Mouse (Mus musculus): ENCODE data around the gene Eif3k.
A peak's percentile ranks its signal among the peaks of the same experiment; 100 is the strongest.
"Not testable (repeated sequence)": the region's sequence is repeated elsewhere in the genome, so short reads cannot be mapped to it uniquely, and the experiment has no call there.

Gene Eif3k

GRCm38 (mm10) chr7:28985207-28985606, 3.5 kb upstream of the Eif3k start:
- DNase-seq (ENCODE audit: low spot score in 2 of 2) = no peak

DNA sequence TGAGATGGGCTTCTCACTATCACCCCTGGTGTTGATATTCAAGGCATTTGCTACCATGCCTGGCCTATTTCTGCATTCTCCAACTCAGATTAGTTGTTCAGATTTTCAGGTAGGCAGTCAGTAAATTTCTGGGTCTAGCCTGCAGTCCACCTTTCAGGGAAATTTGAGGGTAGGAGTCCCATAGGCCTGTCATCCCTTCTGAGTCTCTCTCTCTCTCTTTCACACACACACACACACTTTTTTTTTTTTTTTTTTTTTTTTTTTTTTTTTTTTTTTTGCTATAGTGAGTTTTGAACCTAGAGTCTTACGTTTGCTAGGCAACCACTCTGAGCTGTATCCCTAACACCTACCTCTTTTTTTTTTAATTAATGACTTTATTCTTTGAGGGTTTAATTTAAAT, 2.8 kb upstream of the Eif3k start:
- no peak for DNase-seq (ENCODE audit: low spot score in 2 of 2)

DNA sequence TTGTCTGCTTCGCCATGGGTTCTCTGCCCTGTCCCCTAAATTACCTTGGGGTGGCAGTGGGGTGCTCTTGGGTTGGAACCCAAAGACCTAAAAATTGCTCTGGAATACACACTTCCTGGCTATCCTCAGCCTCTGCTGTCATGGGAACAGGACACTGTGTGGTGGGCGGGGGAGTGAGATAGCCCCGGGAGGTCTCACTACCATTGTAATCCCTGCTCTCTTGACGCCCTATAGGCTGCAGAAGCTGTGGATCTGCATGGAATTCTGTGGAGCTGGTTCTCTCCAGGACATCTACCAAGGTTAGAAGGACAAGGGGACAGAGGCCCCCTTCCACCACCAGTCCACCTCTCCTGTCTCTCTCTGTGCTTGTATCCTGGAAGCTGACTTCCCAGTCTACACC, 2.2 kb upstream of the Eif3k start:
- DNase-seq (ENCODE audit: low spot score in 2 of 2) = no peak

DNA sequence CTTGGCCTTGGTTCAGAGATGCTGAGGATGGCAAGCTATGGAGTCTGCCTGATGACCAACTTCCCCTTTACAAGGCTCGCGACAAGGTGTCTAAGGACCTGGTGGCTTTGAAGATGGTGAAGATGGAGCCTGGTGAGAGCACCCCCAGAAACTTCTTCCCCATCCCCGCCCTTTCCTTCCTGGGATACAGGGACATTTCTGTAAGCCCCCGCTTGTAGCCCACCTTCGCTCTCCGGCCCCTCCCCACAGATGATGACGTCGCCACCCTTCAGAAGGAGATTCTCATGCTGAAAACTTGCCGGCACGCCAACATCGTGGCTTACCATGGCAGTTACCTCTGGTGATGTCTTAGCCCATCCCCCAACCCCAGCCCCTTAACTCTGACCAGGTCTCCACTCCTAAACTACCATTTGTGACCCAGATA, 1.5 kb upstream of the Eif3k start:
- peak; percentile 57 to 61 for DNase-seq (ENCODE audit: low spot score in 2 of 2)

DNA sequence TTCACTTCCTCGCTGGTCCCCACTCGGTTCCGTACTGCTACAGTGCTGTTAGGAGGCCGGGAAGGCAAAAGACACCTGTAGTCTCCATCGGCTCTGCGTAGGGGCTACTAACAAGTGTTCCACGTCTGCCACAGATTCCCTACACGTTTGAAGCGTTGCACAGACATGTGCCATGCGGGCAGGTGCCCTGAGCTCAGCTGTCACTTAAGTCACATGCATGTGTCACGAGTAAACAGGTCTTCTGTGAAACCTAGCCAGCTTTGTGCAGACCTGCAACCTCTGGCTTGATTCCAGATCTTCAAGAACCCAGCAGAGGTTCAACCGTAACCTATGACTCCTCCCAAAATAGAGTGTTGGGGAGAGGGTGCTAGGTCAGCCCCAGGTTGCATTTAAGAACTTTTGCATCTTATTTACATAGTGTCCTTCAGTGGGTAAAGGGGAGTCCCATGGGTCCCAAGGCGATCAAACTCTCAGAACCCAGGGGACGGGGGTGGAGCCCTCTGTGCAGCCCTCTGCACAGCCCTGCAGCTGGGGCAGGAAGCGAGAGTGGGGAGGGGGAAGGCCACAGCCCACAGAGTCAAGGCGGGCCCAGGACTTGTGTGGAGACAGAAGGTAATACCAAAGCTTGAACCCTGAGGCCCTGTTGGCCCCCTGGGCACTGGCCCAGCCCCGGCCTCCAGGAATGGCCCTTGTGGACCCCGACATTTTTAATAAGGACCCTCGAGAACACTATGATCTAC, 780 bp upstream of the Eif3k start:
- DNase-seq (ENCODE audit: low spot score in 2 of 2) = peak; percentile 84 to 86

GRCm38 (mm10) chr7:28977556-28977955, 4.1 kb downstream of the Eif3k start:
- DNase-seq (ENCODE audit: low spot score in 2 of 2) = no peak

- DNase-seq (ENCODE audit: low spot score in 2 of 2) = no peak
These were observed 8.6 kb downstream of the Eif3k start for GRCm38 (mm10) chr7:28973025-28973424.

- DNase-seq (ENCODE audit: low spot score in 2 of 2) = peak; percentile 63 to 89
These were observed 9.1 kb downstream of the Eif3k start for GRCm38 (mm10) chr7:28972542-28972985.

GRCm38 (mm10) chr7:28971770-28972269, 9.8 kb downstream of the Eif3k start:
- DNase-seq (ENCODE audit: low spot score in 2 of 2) = no peak

- no peak for DNase-seq (ENCODE audit: low spot score in 2 of 2)
These were observed 10.6 kb downstream of the Eif3k start for GRCm38 (mm10) chr7:28971029-28971428.

DNA sequence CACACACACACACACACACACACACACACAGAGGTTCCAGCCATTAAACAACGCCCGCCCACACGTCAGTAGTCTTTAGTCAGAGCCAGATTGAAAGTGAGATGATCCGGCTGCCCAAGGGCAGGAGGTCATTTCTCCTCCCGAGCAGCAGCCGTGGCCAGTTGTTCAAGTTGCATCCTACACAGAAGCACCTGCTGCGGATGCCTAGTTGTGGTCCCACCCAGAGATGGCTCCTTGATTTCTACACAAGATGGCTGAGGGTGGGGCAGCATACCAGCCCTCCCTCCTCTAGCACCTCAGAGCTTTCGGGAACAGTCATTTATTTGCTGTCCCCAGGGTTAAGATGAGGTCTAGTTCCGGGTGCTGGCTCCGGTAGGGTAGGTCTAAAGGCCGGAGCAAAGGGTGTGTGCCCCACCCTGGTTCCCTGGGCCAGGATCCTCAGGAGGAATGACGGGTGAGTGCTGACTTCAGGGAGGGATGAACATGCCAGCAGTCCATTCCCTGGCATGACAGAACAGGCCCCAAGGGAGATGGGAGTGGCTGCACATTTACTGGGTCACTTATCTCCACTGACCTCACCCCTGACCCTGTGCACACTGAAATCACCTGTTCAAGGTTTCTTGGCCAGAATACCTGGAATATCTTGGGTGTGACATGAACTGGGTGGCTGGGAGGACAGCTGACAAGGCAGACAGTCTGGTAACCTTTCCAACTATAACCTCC, 11.8 kb downstream of the Eif3k start:
- DNase-seq (ENCODE audit: low spot score in 2 of 2) = no peak

GRCm38 (mm10) chr7:28969271-28969670, 12.4 kb downstream of the Eif3k start:
- DNase-seq (ENCODE audit: low spot score in 2 of 2) = no peak

- not testable (repeated sequence) for DNase-seq (ENCODE audit: low spot score in 2 of 2)
These were observed 13.5 kb downstream of the Eif3k start for GRCm38 (mm10) chr7:28968120-28968519.

GRCm38 (mm10) chr7:28966751-28967505, 14.7 kb downstream of the Eif3k start:
- no peak for DNase-seq (ENCODE audit: low spot score in 2 of 2)

DNA sequence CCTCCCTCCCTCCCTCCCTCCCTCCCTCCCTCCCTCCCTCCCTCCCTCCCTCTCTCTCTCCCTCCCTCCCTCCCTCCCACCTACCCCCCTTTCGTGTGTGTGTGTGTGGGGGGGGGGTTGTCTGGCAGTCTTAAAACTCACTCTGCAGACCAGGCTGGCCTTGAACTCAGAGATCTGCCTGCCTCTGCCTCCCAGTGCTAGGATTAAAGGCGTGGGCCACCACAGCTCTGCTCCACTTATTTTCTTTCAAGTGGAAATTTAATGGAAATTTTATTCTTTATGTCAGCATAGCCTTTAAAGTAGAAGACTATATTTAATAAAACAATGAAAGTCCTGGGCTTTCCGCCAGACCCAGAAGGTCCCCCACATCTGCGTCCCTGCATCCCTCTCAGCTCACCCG, 15.5 kb downstream of the Eif3k start:
- DNase-seq (ENCODE audit: low spot score in 2 of 2) = no peak

GRCm38 (mm10) chr7:28965346-28965840, 16.3 kb downstream of the Eif3k start:
- no peak for DNase-seq (ENCODE audit: low spot score in 2 of 2)

DNA sequence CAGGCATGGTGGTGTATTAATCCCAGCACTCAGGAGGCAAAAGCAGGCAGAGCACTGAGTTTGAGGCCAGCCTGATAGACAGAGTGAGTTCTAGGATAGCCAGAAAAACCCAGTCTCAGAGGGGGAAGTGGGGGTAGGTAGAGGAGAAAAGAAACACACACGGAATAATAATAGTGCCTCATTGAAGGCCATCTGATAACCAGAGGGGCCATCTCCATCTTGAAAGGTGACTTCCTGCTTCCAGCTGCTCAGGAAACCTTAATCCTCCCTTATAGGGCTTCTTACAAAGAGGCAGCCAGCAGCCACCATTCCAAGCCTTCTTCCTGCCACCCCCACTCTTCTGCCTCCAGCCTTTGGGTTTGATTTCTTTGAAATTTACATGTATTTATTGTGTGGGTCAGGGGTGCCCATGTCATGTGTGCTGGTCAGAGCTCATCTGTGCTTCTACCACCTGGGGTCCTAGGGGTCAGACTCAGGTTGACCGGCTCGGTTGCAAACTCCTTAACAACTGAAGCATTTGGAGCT, 18.2 kb downstream of the Eif3k start:
- DNase-seq (ENCODE audit: low spot score in 2 of 2) = no peak

DNA sequence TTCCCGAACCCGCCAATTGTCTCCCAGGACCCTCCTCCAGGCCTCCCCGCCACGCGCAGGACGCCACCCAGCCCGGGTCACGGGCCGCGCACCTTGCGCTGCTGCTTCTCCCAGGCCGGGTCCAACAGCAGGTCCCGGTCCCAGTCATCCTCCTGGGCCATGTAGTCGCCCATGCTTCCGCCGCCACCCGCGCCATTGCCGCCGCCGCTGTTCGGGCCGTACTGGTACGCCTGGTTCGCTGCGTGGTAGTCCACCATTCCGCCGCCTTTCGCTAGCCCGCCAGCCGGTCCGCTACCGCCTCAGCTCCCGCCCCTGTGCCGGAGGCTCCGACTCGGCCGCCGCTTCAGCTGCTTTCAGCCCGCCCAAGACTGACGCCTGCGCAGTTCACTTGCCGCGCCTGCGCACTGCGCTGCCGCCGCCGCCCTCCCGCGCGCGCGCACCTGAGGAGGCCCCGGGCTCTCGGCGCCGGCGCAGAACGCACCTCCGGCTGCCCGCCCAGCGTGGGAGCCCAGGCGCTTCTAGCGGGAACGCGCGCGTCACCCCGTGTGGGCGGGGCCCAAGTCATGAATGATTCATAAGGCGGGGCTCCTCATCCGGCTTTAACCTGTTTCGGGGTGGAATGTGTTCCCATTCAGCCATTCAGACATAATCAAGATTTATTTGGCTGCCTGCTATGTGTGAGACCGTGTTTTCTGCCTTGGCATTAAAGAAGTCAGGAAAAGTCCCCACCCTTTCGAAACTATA, 19.6 kb downstream of the Eif3k start, which contains the start of gene Actn4:
Actn4 (minus strand) TSS at position 414 of the 744 bp plus-strand sequence.
- DNase-seq (ENCODE audit: low spot score in 2 of 2) = peak; percentile 98 to 99

DNA sequence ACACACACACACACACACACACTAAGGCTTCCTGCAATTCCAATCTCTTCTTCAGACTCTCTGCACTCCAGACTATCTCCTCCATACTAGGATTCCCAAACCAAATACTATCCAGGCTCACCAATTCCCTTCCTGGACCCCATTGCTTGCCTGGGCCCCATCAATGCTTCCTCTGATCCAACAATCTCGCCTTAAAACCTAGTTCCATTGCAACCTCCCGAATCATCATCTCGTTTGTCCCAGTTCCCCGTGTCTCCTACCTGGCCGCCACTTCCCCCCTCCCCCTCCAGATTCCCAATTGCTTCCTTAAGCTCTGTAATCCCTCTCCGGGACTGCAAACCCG, 20.1 kb downstream of the Eif3k start:
- DNase-seq (ENCODE audit: low spot score in 2 of 2) = no peak

DNA sequence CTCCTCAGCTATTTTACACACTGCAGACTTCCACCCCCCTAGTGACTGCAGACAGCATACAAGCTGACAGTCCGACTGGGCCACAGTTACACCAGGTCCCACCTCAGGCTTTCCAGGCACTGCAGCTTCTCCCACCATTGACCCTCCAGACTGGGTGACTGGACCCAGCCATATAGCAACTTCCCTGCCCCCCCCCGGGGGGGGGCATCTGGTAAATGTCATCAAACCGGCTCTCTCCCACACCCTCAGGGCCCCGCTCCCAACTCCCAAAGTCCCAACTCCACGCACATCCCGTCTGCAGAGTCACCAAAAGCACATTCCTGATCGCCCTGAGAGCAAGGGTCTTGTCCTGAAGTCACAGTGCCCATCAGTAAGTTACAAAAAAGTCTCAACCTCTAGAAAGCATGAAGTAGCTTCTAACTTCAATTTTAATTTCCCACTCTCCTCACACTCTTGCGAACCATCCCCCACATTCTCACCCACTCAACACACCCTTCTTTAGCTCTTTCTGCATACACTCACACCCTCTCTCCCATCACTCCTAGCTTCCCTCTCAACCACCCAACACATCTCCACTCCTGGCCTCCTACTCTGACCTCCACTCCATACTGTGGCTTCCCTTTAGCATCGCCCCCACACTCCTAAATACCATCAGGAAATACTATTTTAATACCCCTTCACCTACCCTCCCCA, 21.2 kb downstream of the Eif3k start:
- DNase-seq (ENCODE audit: low spot score in 2 of 2) = no peak
